Mouse (Mus musculus): ENCODE data around the gene Apobr.

Apobr gene

DNA sequence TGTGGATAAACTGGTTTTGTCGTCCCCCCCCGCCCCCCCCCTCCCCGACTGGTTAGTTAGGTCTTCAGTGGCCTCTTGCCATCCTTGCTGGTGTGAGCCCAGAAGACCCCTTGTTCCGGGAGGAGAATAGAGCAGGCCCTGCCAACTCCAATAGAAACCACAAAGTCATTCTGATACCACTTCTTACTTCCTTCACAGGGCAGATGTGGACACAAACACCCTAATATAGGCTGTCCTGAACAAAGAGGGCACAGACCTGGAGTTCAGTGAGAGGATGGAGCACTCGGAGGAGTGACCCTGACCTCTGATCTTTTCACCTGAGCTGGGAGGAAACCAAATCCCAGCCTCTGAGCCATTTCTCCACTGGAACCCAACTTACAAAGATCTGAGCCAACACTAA is 17.2 kb downstream of the Apobr start:
- no peak for DNase-seq (ENCODE audit: low read depth)

DNA sequence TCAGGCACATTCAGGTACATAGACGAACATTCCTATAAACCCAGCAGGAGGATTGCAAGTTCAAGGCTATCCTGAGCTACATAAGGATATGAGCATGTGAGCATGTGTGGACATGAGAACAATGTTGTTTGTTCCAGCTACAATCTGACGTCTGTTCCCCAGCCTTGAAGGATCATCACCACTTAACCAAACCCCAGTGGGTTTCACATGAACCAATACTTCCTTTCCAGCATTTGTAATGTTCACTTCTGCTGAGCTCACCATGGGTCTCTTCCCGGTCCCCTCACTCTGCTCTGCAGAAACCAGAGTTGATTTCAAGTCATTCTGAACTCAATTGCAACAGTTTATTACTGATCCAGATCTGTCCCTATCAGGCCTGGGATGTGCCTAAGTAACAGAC is 17.9 kb downstream of the Apobr start:
- DNase-seq (ENCODE audit: low read depth), result no peak

DNA sequence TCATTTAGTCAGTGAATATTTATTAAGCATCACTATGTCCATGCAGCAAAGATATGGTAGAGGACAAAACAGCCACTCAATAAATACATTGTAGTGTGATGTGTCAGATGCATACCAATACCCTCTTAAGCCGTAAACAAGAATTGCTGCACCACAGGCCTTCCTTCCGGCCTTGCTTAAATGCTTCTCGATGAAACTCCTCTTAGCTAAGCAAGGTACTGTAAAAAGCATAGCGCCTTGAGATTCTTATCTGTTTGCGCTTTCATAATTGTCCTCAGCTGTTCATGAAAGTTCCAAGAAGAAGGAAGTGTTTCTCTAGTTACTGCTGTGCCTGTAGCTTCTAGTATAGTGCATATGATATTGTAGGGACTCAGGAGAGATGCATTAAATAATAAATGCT is 21.9 kb downstream of the Apobr start:
- DNase-seq (ENCODE audit: low read depth), result peak; percentile 35

DNA sequence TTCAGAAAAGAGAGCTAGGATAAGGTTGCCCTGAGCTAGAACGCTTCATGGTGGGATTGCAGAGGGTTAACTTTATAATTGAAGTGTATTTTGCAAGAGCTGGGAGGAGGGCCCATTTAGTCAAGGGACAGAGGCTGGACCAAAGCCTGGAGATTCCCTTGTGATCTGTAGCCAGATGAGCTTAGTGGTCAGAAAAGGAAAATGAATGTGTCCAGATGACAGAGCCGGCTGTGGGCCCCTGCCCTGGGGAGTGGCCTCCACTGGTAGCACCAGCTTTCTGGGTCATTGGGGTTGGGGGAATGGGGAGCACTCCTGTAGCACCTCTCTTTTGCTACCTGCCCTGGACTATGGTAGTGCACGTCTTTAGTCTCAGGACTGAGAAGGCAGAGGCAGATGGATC is 22.3 kb downstream of the Apobr start:
- peak; percentile 83 for DNase-seq (ENCODE audit: low read depth)

DNA sequence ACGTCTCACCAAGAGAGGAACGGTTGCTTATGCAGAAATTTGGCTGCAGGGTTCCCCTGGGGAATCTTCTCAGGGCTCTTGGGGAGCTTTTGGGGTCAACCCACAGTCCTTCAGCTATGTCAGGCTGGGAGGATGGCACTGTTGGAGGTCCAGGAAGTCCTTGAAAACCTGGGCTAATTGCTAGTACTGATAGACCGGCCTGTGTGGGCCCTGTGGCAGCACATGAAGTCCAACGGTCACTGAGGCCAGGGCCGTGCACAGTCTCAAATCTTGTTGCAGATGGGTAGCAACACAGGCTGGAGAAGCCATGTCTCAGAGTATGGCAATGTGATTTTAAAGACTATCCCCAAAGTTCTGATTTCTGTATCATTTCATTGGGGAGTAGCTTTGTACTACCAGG is 23.1 kb downstream of the Apobr start:
- DNase-seq (ENCODE audit: low read depth), result no peak

DNA sequence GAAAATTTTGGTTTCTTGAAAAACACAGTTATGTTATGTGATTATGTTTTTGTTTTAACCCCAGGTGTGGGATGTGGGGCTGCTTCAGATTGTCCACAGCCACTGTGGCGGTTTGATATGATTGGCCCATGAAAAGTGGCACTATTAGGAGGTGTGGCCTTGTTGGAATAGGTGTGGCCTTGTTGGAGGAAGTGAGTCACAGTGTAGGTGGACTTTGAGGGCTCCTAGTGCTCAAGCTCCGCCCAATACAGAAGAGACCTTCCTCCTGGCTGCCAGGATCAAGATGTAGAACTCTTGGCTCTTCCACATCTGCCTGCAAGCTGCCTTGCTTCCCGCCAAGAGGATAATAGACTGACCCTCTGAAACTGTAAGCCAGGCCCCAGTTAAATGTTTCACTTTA is 28.0 kb downstream of the Apobr start:
- no peak for DNase-seq (ENCODE audit: low read depth)

DNA sequence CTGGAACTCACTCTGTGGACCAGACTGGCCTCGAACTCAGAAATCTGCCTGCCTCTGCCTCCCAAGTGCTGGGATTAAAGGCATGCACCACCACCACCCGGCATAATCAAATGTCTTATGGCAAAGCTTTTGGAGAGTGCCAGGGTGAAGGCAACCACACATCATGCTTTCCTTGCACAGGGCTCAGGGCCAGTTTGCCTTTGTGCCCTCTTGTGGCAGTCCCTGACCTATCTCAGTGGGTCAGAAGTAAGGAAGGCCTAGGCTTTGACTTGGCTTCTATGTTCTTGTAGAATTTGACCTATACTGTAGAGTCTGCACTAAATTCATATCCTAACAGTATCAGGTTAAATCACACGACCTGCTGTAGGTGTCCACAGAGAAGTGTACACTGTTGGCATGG is 32.0 kb downstream of the Apobr start:
- DNase-seq (ENCODE audit: low read depth), result no peak

DNA sequence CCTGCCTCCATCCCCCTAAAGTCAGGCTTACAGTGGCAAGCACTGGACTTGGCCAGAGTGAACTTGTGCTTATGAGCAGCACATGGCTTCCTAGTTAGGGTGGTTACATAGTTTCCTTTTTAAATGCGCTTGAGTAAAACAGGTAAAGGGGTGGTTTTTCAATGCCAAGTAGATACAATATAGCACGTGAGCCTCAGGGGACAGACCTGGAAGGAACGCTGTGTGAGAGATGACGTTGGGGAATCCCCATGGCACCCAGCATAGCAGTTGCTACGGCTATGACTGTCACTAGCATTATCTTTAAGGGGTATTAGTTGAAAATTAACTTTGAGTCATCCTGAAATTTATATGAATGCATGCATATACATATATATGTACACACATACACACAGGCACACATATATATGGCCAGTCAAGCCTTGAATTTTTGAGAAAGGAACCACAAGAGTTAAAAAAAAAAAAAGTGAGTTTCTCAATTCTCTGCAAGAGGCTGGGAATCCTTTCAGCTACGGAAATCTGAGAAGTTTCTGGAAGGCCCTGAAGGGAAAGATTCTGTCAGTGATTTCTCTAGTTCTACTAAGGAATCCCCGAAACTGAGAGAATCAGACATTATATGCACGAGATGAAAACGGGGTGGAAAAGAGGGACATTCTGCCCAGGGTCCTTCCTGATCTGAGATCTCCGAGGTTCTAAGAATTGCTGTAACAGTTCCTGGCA is 35.0 kb downstream of the Apobr start:
- DNase-seq (ENCODE audit: low read depth), result peak; percentile 63

DNA sequence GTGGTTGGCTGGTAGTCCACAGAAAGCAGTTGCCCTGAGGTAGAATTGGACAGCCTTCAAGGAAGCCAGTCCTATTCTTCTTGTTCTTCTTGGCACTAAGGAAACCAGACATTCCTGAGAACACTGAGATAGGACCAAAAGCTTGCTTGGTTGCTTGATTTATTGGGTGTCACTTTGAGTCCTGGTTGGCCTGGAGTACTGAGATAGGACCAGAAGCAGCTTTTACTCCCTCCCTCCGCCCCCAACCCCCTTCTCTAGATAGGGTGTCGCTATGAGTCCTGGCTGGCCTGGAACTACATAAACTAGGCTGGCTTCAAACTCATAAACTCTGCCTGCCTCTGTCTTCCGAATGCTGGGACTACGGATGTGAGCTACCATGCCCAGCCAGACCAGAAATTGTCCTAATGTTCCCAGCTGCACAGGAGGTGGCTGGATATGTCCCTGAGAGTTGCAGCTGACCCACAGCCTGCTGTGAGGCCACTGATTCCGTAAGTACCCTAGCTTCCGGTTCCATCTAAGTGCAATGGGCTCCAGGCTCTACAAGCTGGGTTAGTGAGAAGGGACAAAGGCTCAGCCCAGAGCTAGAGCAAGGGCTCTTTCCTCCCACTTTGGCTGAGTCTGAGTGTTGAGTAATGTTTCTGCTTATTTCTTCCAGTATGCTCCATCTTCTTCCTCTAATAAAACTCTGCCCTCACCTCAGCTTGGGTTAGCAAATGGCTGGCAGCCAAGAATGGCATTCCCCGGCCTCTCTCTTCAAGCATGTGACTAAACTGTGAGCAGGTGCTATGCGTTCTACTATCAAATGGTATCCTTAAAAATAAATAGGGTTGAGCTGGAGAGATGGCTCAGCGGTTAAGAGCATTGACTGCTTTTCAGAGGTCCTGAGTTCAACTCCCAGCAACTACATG is 37.0 kb downstream of the Apobr start:
- DNase-seq (ENCODE audit: low read depth), result no peak

DNA sequence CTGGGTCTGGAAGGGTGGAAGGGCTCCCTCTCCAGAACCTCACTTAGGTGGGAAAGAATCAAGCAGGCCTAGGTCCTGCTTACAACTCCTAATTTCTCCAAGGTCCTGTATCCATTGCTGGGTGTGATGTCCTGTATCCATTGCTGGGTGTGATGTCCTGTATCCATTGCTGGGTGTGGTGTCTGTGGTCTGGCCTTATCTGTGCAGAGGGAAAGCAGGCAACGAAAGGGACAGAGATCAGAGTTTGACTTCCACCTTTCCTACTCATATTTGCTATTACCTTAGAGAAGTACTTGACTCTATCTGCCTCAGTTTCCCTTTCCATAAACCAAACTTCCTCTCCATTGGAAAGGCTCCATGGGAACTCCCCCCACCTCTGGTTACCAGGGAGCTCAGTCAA is 38.6 kb downstream of the Apobr start:
- DNase-seq (ENCODE audit: low read depth), result no peak

DNA sequence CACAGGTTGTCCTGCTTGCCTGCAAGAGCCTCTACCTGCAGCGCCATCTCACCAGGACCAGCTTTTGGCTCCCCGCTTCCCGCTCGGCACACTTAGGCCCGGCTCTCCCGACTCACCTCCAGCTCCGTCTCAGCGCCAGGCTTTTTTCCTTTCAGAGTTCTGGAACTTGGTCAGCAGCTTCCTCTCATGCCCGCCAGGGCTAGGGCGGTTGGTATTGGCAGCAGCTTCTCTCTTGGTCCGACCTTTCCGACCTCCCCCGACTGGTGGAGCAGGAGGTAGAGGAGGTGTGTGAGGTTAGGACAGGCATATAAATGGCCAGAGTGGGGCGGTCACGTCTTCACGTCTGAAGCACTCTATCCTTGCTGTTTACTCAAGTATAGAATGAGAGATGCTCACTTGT is 40.0 kb downstream of the Apobr start:
- DNase-seq (ENCODE audit: low read depth), result peak; percentile 39

DNA sequence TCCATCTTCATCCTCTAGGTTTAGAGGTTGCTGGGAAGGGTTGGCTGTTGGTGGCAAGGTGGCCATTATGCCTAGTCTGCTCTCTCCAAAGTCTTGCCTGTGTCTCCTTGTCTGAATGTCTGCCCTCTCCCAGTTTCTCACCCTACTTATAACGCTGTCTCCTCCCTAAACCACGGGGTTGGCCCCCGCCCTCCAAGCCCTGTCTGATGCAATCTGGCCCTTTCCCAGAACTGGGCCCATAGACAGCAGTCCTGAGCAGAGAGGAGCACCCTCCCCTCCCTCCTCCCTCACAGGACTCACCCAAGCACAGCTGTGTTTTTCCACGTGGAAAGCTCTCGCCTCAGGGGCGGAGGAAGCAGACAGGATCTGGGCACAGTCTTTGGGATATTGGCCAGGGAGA is 40.6 kb downstream of the Apobr start:
- peak; percentile 96 for DNase-seq (ENCODE audit: low read depth)

DNA sequence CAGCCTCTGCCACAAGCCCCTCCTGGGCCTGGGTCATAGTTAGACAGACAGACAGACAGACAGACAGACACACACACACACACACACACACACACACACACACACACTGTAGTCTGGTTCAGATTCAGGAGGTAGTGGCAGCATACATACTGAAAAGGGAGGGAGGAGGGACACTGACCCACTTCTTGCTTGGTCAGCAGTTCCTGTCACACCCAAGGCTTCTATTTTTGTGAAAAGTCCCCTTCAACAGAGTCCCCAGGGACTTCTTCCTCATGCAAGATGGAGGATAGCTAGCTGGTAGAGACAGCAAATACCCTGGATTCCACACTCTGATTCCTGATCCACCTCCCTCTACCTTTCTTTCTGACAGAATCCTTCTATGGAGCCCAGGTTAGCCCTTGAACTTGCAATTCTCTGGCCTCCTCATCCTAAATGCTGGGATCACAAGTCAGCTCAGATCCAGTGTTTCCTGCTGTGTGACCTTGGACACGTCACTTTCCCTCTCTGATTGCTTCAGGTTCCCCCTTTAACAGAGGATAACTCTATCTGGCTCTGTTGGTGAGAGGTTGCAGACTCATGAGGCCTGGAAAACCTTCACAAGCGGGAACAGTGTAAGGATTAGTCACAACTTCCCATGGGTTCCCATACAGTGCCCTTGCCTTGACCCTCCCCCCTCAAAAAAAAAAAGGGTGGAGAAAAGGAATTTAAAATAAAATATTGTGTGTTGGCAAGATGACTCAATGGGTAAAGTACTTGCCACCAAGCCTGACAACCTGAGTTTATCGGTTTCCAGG is 41.3 kb downstream of the Apobr start:
- peak; percentile 66 for DNase-seq (ENCODE audit: low read depth)

DNA sequence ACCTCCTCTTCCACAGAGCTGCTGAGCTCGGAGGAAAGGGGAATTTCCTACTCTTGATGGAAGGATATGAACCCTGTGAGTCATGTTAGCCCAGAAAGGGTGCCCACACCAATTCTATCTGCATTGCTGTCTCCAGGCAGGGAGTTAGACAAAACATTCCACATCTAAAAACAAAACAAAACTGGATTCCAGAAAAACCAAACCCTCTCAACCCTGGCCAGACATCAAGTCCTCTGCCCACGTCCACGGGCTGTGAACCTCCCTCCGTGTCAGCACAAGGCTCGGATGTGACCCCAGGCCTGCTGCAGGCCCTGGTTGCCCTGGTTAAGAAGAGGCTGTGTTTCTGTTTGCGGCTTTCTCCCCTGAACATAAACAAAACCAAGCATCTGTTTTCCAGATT is 43.4 kb downstream of the Apobr start:
- peak; percentile 76 for DNase-seq (ENCODE audit: low read depth)

DNA sequence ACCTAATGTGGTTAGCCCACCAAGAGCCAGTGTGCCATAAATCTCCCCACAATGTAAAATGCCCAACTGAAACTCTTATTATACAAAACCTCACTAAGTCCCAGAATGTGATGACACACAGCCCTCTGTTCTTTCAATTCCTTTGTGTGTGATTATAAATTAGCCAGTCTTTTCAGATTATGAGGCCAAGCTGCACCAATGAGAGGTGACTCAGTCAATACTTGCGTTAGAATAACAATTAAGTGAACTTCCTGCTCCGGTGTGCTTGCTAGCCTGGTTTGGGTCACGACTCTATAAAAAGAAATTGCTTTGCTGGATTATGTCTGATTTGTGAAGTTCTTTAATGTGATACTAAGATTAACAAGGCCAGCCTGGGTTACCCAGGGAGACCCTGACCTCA is 45.2 kb downstream of the Apobr start:
- DNase-seq (ENCODE audit: low read depth), result no peak

DNA sequence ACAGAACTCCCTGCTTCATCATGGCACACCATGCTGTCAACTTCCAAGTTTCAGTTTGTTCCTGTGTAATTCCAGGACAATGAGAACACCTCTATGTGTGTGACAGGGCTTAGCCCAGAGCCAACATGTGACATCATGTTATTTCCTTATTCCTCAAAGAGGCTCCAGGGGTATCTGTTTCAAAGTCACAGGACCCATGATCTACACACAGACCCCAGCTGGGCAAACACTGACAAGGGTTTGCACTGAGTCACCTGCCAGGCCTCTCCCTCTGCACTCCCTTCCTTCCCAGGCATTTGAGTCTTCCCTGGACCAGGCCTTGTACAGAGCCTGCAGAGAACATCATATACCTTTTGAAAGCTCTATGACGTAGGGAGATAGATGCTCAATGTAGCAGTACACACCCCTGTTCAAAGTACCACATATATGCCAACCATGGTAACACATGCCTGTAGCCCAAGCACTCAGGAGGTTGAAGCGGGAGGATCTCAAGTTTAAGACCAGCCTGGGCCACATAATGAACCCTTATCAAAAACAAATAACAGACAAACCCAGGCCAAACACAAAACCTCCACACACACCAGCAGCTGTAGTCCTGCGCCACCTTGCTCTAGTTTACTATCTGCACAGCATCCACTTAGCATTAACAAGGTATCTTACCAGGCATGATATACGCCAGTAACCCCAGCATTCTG is 46.2 kb downstream of the Apobr start, which contains the start of gene Nupr1:
Gene Nupr1 (minus strand): TSS at position 38 of the 695 bp plus-strand sequence.
- DNase-seq (ENCODE audit: low read depth), result no peak

DNA sequence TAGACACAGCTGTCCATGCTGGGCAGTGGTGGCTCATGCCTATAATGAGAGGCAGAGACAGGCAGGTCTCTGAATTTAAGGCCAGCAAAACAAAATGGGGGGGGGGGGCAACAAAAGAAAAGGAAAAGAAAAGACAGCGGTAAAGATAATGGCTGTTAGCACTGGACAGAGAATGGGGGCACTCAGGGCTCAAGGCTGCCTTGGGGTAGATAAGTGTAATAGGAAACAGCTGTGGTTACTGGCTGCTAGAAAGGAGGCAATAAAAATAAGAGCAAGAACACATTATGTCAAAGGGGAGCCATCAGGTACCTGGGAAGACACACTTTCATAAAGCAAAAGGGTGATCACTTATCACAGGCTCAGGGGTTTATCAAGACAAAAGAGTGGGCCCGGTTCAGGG is 47.7 kb downstream of the Apobr start:
- no peak for DNase-seq (ENCODE audit: low read depth)

DNA sequence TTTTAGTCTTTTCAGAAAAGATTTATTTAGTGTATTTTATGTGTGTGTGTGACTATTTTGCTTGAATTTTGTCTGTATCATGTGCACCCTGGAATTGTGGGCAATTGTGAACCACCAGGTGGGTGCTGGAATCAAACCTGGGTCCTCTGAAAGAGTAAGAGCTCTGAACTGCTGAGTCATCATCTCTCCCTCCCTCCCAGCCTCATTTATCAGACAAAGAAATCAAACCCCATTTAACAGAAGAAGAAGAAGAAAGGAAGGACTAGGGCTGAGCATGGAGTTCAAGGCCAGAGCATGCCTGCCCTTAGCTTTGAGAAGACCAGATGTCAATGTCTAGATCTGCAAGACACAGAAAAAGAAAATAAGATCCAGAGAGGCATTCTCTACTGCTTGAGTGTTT is 50.6 kb downstream of the Apobr start:
- DNase-seq (ENCODE audit: low read depth), result no peak

DNA sequence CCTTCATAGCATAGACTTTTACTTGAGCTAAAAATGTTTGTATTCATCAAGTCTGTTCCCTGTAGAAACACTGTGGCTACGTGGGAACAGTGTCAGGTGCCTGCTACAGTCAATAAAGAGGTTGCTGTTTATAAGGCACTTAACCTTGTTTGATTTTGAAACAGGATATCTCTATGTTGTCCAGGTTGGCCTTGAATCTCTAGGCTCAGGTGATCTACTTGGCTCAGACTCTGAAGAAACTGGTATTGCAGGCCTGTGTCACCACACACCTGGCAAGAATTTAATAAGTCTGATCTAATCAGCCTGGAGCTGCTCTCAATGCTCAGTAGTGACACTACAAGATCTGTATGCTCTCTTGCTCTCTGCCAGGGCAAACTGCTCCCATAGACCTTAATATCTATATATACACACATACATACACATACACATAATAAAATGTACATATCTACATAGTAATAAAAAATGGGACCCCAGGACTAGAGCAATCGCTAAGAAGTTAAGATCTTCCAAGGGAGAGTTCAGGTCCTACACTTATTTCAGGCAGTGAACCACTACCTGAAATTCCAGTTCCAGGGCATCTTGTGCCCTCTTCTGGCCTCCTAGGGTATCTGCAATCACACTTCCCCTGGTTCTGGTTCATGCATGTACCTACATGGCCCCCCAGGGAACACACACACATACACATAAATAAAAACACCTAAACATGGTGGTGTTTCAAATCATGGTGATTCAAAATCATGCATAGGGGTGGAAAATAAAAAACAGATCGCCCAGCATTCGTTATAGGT is 52.2 kb downstream of the Apobr start:
- DNase-seq (ENCODE audit: low read depth), result peak; percentile 81

Data from NIH3T3 (cell line).